Mouse (Mus musculus) brain, adult 10 weeks (tissue): ENCODE measurements around the gene Ntsr1. TPM values are rescaled to one million over a fixed set of nuclear protein-coding genes. Genes with fewer than 3 reads are reported as not detected.

Source experiments
- polyA plus RNA-seq: library from polyadenylated mRNA; stranded (reverse); fragments of 350-450 nt; fragmentation: Illumina TruSeq; extraction: RNeasy Lipid Tissue Mini Kit (QIAGEN cat#74804); gene quantifications from one replicate; pipeline ENCODE4 v1.2.3, GENCODE M21; 2015; ENCODE audit warnings: low read depth, low replicate concordance

The Ntsr1 gene
- 3.5 TPM for polyA plus RNA-seq

DNA sequence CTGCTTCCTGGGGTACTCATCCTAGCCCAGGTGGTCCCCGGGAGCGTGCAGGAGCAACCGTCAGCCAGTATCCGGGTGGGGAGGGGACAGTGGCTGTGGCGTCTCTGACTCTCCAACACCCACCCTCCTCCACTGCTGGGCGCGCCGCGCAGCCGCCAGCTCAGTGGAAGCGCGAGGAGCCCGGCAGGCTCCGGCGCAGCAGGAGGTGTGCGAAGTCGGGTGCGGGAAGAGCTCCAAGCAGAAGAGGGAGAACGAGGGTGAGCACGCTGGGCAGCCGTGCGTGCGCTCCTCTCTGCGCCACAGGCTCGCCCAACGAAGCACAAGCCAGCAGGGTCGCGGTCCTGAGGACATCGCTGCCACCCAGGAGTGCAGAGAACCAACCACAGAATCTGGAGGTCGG is at the start of gene Ntsr1:
TSS of gene Ntsr1 (plus strand) at position 236 of the 400 bp plus-strand sequence.

DNA sequence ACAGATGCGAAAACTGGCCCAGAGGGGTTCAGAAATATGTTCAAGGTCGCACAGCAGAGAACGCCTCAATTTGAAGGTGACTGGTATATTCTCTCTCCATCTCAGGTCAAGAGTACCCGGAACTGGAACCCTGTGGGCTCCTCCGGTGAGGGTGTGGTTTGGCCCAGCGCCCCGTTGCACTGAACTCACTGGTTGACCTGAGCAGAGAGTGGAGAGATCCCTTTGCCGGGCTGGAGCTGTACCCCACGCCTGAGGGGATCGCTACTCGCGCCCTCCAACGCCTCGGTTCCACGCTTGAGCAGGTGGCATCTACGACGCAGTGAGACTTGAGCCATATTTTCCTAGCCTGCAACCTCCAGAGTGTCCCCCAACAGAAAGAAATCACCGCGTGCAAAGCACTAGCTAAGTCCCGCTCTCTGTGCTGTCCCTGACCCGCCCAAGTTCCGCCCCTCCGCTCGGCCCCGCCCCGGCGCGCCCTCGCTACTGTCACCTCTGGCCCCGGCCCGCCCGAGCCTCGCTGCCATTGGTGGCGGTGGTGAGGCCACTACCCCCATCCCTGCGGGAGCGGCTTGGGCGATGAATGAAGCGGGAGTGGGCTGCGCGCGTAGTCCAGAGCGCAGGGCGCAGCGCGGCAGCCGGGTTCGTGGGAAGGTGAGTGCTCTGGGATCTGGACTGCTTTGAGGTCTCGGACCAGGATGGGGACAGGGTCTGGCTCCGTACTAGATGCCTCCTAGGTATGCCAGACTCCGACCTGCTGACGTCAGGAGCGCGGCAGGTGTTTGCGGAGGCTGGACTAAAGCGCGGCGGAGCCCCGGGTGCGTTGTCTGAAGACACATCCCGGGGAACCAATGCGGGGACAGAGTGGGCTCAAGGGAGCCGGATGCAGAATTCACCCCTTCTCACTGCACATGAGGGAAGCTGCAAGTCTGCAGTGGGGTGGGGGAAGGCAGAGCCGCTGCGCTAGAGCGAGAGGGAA is 43.8 kb upstream of the Ntsr1 start, which contains the start of gene Slco4a1:
TSS of gene Slco4a1 (plus strand) at position 523 of the 976 bp plus-strand sequence.

DNA sequence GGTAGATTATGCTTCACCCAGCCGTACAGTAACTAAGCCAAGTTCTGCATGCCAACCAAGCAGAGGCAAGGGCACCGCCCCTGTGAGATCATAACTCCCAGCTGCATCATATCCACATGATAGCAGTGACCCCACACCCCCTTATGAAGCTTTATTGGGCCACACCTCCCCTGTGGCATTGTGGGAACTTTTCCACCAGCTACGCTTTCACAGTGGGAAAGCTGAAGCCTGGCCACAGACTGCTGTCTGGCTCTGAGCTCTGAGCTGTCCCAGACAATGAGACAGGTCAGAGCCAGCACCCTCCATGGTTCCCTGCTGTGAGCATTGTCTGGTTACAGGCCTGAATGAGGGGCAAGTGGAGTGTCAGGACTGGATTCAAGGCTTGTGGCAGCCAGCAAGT is 81.2 kb downstream of the Ntsr1 start, which contains the start of gene Mrgbp:
TSS of gene Mrgbp (plus strand) at position 303 of the 400 bp plus-strand sequence.

DNA sequence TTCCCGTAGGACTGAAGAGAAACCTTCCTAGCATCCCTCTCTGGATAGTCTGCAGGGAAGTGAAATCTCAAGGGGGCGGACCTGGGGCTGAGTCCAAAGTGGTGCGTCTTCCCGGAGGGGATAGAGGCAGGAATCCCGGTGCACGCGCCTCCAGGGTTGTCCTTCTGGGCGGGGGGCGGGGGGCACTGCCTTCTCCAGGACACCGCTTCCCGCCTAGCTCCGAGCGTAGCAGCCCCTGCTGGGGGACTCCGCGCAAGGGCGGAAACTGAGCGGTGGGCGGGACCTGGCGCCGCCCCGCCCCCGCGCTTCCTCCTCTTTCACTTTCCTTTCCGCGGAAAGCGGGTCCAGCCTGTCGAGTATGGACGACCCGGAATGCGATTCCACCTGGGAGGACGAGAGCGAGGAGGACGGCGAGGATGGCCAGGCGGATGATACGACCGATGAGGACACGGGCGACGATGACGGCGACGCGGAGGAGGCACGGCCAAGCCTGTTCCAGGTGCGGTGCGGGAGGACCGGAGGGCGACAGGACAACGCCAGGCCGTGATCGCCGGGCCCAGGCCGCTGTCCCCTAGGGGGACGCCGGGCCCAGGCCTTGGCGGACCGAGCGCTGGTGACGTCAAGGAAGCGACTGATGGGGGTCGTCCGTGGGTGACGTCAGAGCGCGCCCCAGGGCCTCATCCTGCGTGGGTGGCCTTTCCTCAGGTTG is 89.5 kb downstream of the Ntsr1 start, which contains the start of gene Ogfr:
TSS of gene Ogfr (plus strand) at position 123 of the 709 bp plus-strand sequence.

Other genes with a start within 250 kb of the Ntsr1 start
- 1,750 TPM for gene Rps21, start 242.6 kb upstream of the Ntsr1 start, polyA plus RNA-seq
- gene Cables2, start 226.5 kb upstream of the Ntsr1 start, polyA plus RNA-seq = 27.5 TPM
- gene Rbbp8nl, start 210.1 kb upstream of the Ntsr1 start, polyA plus RNA-seq = not detected
- gene Gata5, start 165.3 kb upstream of the Ntsr1 start, polyA plus RNA-seq = not detected
- gene Slco4a1, start 43.7 kb upstream of the Ntsr1 start, polyA plus RNA-seq = 1.7 TPM
- 22.4 TPM for gene Mrgbp, start 81.3 kb downstream of the Ntsr1 start, polyA plus RNA-seq
- 36.6 TPM for gene Ogfr, start 89.3 kb downstream of the Ntsr1 start, polyA plus RNA-seq
- gene Col9a3, start 97.8 kb downstream of the Ntsr1 start, polyA plus RNA-seq = 19.4 TPM
- 0.52 TPM for gene Tcfl5, start 142.7 kb downstream of the Ntsr1 start, polyA plus RNA-seq
- 26.9 TPM for gene Dido1, start 210.0 kb downstream of the Ntsr1 start, polyA plus RNA-seq
- gene Gid8, start 210.1 kb downstream of the Ntsr1 start, polyA plus RNA-seq = 65.0 TPM
- 0.19 TPM for gene Slc17a9, start 225.3 kb downstream of the Ntsr1 start, polyA plus RNA-seq